Mouse (Mus musculus) hindbrain, embryonic 15.5 days (tissue): ENCODE results near the gene Psme2b. TPM values are rescaled to one million over a fixed set of nuclear protein-coding genes. Genes with fewer than 3 reads are reported as not detected.
"Not testable (repeated sequence)": the region's sequence is repeated elsewhere in the genome, so short reads cannot be mapped to it uniquely, and the experiment has no call there.

Experiments
- ATAC-seq: fragments of 200-750 bp; cut with Nextera tagmentation; 2 replicates; pipeline ENCODE4 v1.8.0; 2017; ENCODE audit warnings: low read depth, moderate number of reproducible peaks, moderate TSS enrichment; ENCODE audit not compliant: low FRiP score
- H3K27ac ChIP-seq: fragments of 300-500 bp; sonication (generic); replicated peaks from 2 replicates; pipeline ENCODE4 v1.5.1; 2015; ENCODE audit warnings: mild to moderate bottlenecking, inconsistent platforms
- H3K27me3 ChIP-seq: fragments of 300-500 bp; sonication (generic); 2 replicates; pipeline ENCODE4 v1.6.1; 2015; ENCODE audit warnings: control low read depth, inconsistent platforms
- H3K36me3 ChIP-seq: fragments of 300-500 bp; sonication (generic); 2 replicates; pipeline ENCODE4 v1.6.1; 2015; ENCODE audit warnings: control low read depth, inconsistent platforms
- H3K4me1 ChIP-seq: fragments of 300-500 bp; sonication (generic); replicated peaks from 2 replicates; pipeline ENCODE4 v1.6.1; 2015; ENCODE audit warnings: control low read depth, inconsistent platforms
- H3K4me2 ChIP-seq: fragments of 300-500 bp; sonication (generic); 2 replicates; pipeline ENCODE4 v1.6.1; 2015; ENCODE audit warnings: moderate library complexity, mild to moderate bottlenecking, inconsistent platforms
- H3K4me3 ChIP-seq: fragments of 300-500 bp; sonication (generic); 2 replicates; pipeline ENCODE4 v1.5.1; 2015; ENCODE audit warnings: mild to moderate bottlenecking, inconsistent platforms
- H3K9ac ChIP-seq: fragments of 300-500 bp; sonication (generic); 2 replicates; pipeline ENCODE4 v1.6.1; 2015; ENCODE audit warnings: inconsistent platforms
- H3K9me3 ChIP-seq: fragments of 300-500 bp; sonication (generic); 2 replicates; pipeline ENCODE4 v1.6.1; 2016; ENCODE audit warnings: control low read depth, inconsistent platforms
- WGBS: fragments of 180-500 bp; shearing (Covaris S2); methylation state at CpG from one replicate; pipeline ENCODE4 v1.1.7; 2015; 5-methylcytosine and 5-hydroxymethylcytosine counted together
- polyA plus RNA-seq: library from polyadenylated mRNA; unstranded; fragments of >200 nt; fragmentation: Nextera tagmentation; extraction: Ambion mirVana; gene quantifications from 2 replicates; pipeline ENCODE4 v1.2.1, GENCODE M21; 2015

Gene Psme2b
- polyA plus RNA-seq, result 1.8 and 2.2 TPM in 2 replicates

DNA sequence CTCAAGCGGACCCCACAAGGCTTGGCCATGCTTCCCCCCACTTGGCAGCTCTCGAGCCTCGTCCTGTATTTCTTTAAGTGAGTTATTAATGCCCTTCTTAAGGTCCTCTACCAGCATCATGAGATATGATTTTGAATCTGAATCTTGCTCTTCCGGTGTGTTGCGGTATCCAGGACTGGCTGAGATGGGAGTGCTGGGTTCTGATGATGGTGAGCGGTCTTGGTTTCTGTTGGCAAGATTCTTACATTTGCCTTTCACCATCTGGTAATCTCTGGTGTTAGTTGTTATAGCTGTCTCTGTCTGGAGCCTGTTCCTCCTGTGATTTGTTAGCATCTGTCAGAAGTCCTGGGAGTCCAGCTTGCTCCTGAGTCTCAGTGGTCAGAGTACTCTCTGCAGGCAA, at the start of gene Psme2b:
TSS of gene Psme2b (minus strand) at position 101 of the 400 bp plus-strand sequence.
- H3K27me3 ChIP-seq, H3K9me3 ChIP-seq, H3K4me2 ChIP-seq, H3K27ac ChIP-seq, ATAC-seq, H3K9ac ChIP-seq, H3K36me3 ChIP-seq, H3K4me1 ChIP-seq, H3K4me3 ChIP-seq: not testable (repeated sequence)
- WGBS, result 94% methylated on average over 6 of the region's 6 CpGs

GRCm38 (mm10) chr11:48994018-48994417, 48.0 kb upstream of the Psme2b start, which contains the start of gene Tgtp1:
Gene Tgtp1 (minus strand): TSS chr11:48994172.
- H3K4me2 ChIP-seq, ATAC-seq, H3K4me1 ChIP-seq, H3K27me3 ChIP-seq, H3K9ac ChIP-seq, H3K4me3 ChIP-seq, H3K27ac ChIP-seq, H3K36me3 ChIP-seq, H3K9me3 ChIP-seq: not testable (repeated sequence)
- 67% methylated on average over 2 of the region's 2 CpGs for WGBS

- H3K27me3 ChIP-seq, ATAC-seq, H3K4me2 ChIP-seq, H3K4me1 ChIP-seq, H3K9ac ChIP-seq, H3K36me3 ChIP-seq, H3K27ac ChIP-seq, H3K9me3 ChIP-seq, H3K4me3 ChIP-seq: not testable (repeated sequence)
- WGBS, result 56% methylated on average over 10 of the region's 10 CpGs
Measured at GRCm38 (mm10) chr11:48993296-48993695, 47.3 kb upstream of the Psme2b start.

- H3K36me3 ChIP-seq, H3K4me3 ChIP-seq, H3K4me2 ChIP-seq, H3K9me3 ChIP-seq, H3K27ac ChIP-seq, ATAC-seq, H3K4me1 ChIP-seq, H3K9ac ChIP-seq, H3K27me3 ChIP-seq: not testable (repeated sequence)
- 70% methylated on average over 4 of the region's 4 CpGs for WGBS
Measured at GRCm38 (mm10) chr11:48991740-48992520, 45.9 kb upstream of the Psme2b start, which contains the start of gene Gm12185. Gene Gm12185 (minus strand): TSS chr11:48992226.

DNA sequence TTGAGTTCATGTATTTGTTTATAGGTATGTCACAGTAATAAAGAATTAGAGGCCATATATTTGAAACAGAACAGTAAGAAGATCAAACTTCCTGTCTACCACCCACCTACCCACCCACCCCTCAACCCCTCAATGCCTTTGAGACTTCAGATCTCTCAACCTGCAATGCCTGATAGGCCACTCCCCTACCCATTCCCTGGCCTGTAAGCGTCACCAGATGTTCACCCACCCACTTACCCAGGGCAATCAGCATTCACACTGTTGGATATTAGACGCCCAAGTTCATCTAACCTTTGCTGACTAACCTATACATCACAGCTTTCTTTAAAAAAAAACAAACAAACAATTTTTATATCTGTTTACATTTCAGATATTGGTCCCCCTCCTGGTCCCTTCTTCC, 44.0 kb upstream of the Psme2b start:
- not testable (repeated sequence) for H3K27ac ChIP-seq, H3K4me1 ChIP-seq, H3K9me3 ChIP-seq, H3K4me2 ChIP-seq, H3K9ac ChIP-seq, H3K27me3 ChIP-seq, H3K4me3 ChIP-seq, H3K36me3 ChIP-seq, ATAC-seq
- WGBS, result 81% methylated on average over 2 of the region's 2 CpGs

DNA sequence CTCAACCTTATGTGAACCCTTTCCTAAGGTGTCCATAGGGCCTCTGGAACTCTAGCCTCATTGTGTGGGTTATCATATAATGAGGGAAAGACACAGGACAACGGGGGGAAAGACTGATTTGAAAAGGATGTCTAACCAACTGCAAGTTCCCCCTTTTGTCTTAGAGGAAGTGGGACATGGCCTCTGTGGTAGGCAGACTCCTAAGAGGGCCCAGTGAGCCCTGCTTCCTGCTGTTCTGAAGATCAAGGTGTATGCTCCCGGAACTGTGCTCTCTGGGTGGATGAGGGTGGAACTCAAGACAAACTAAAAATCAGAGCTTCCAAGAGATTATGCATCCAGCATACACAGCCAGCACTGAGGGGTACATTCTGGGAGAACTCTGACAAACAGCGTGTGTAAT, 42.2 kb upstream of the Psme2b start:
- ATAC-seq, H3K27ac ChIP-seq, H3K4me3 ChIP-seq, H3K4me2 ChIP-seq, H3K27me3 ChIP-seq, H3K36me3 ChIP-seq, H3K9me3 ChIP-seq, H3K9ac ChIP-seq, H3K4me1 ChIP-seq: not testable (repeated sequence)
- 77% methylated on average over 2 of the region's 3 CpGs for WGBS

- not testable (repeated sequence) for H3K27ac ChIP-seq, H3K4me3 ChIP-seq, H3K36me3 ChIP-seq, H3K9me3 ChIP-seq, H3K4me2 ChIP-seq, H3K9ac ChIP-seq, H3K27me3 ChIP-seq, H3K4me1 ChIP-seq, ATAC-seq
- no CpG with 5 or more reads among the region's 3 CpGs for WGBS
Measured at GRCm38 (mm10) chr11:48982848-48983247, 36.9 kb upstream of the Psme2b start.

DNA sequence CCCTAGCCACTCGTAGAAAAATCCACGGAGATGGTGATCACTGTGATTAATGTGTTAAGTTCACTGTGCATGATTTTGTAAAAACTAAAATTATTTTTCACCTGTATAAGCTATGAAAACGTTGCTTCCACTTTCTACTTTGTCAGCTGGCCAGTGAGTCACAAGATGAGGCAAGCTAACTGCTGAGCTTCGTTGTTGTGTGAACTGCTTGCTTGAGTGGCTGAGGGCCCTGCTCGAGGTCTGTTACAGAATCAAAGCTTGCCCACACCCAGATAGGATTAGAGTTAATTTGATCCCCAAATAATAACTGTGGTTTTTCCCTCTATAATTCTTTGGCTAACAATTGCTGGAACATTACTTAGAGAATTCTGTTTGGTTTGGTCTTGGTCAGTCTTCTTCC, 34.1 kb upstream of the Psme2b start:
- WGBS, result no CpG with 5 or more reads among the region's 5 CpGs
- not testable (repeated sequence) for ATAC-seq

GRCm38 (mm10) chr11:48979251-48979650, 33.3 kb upstream of the Psme2b start, which contains the start of gene 9930111J21Rik1:
Gene 9930111J21Rik1 (minus strand): TSS chr11:48979398.
- not testable (repeated sequence) for H3K27ac ChIP-seq, H3K9ac ChIP-seq, ATAC-seq, H3K9me3 ChIP-seq, H3K36me3 ChIP-seq, H3K4me1 ChIP-seq, H3K4me2 ChIP-seq, H3K27me3 ChIP-seq, H3K4me3 ChIP-seq
- no CpG with 5 or more reads among the region's 3 CpGs for WGBS

More for the DNA sequence above, 34.1 kb upstream of the Psme2b start:
- H3K27ac ChIP-seq, H3K27me3 ChIP-seq, H3K9ac ChIP-seq, H3K9me3 ChIP-seq, H3K4me1 ChIP-seq, H3K4me2 ChIP-seq, H3K4me3 ChIP-seq, H3K36me3 ChIP-seq: not testable (repeated sequence)

GRCm38 (mm10) chr11:48978240-48978939, 32.4 kb upstream of the Psme2b start, which contains the start of gene Olfr56:
Gene Olfr56 (plus strand): TSS chr11:48978889.
- not testable (repeated sequence) for H3K9ac ChIP-seq, H3K27me3 ChIP-seq, H3K27ac ChIP-seq, ATAC-seq, H3K36me3 ChIP-seq, H3K4me2 ChIP-seq, H3K9me3 ChIP-seq, H3K4me3 ChIP-seq, H3K4me1 ChIP-seq
- no CpG with 5 or more reads among the region's 1 CpGs for WGBS

DNA sequence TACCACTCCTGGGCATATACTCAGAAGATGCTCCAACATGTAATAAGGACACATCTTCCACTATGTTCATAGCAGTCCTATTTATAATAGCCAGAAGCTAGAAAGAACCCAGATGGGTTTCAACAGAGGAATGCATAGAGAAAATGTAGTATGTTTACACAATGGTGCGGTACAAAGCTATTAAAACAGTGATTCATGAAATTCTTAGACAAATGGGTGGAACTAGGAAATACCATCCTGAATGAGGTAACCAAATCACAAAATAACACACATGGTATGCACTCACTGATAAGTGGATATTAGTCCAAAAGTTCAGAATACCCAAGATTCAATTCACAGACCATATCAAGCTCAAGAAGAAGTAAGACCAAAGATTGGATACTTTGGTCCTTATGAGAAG, 28.7 kb upstream of the Psme2b start:
- WGBS, result no CpG with 5 or more reads among the region's 1 CpGs

DNA sequence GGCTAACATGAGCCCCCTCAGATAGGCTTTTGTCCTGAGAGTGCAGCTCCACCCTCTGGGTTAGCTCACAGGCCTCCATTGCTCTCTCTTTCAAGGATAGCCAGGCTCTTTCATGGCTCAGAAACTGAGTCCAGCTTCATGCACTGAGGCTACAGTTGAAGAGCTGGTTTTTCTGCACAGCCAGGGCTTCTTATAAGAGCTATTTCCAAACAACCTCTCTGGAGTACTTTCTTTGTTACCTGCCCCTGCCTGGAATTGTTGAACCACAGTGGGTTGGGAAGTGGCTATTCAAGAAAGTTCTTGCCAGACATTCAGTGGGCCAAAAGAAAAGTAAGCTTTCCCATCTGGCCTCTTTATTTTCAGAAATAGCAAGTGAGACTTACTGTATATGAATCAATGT, 6.7 kb downstream of the Psme2b start:
- not testable (repeated sequence) for H3K27ac ChIP-seq, H3K9ac ChIP-seq, H3K4me2 ChIP-seq, H3K27me3 ChIP-seq, H3K4me1 ChIP-seq, H3K36me3 ChIP-seq, H3K4me3 ChIP-seq, H3K9me3 ChIP-seq, ATAC-seq

More for the DNA sequence above, 28.7 kb upstream of the Psme2b start:
- H3K27me3 ChIP-seq, H3K9me3 ChIP-seq, H3K36me3 ChIP-seq, H3K4me1 ChIP-seq, H3K4me2 ChIP-seq, H3K4me3 ChIP-seq, H3K27ac ChIP-seq, ATAC-seq, H3K9ac ChIP-seq: not testable (repeated sequence)
